Mouse (Mus musculus) C2C12 (cell line): Measurements from ENCODE around the gene Fbln5. TPM values are rescaled to one million over a fixed set of nuclear protein-coding genes. Genes with fewer than 3 reads are reported as not detected.
A peak's percentile ranks its signal among the peaks of the same experiment; 100 is the strongest.

ENCODE experiments used
- H3K27me3 ChIP-seq: one replicate; pipeline ENCODE4 v1.6.1; 2011; ENCODE audit not compliant: control insufficient read depth, insufficient read depth, insufficient read length
- H3K36me3 ChIP-seq: one replicate; pipeline ENCODE4 v1.6.1; 2011; ENCODE audit not compliant: control insufficient read depth, insufficient read depth
- H3K4me3 ChIP-seq: one replicate; pipeline ENCODE4 v1.5.1; 2011; ENCODE audit warnings: mild to moderate bottlenecking, control low read depth; ENCODE audit not compliant: poor library complexity, insufficient read depth, severe bottlenecking
- H3K79me2 ChIP-seq: one replicate; pipeline ENCODE4 v1.6.1; 2011; ENCODE audit not compliant: control insufficient read depth, insufficient read depth
- H3K79me3 ChIP-seq: one replicate; pipeline ENCODE4 v1.6.1; 2011; ENCODE audit warnings: low read depth, control low read depth
- H3ac ChIP-seq: one replicate; pipeline ENCODE3; 2011; ENCODE audit warnings: low read depth; ENCODE audit not compliant: control insufficient read depth, insufficient read length
- CEBPB ChIP-seq: IDR thresholded peaks from one replicate; pipeline ENCODE4 v1.6.1; 2011; ENCODE audit warnings: low read depth, mild to moderate bottlenecking, control low read depth, moderate library complexity
- CTCF ChIP-seq: IDR thresholded peaks from one replicate; pipeline ENCODE4 v1.5.1; 2011; ENCODE audit not compliant: control insufficient read depth, insufficient read depth, insufficient read length
- FOSL1 ChIP-seq: IDR thresholded peaks from one replicate; pipeline ENCODE4 v1.8.0; 2011; ENCODE audit warnings: mild to moderate bottlenecking, low read length; ENCODE audit not compliant: poor library complexity, insufficient read depth, severe bottlenecking
- MAX ChIP-seq: IDR thresholded peaks from one replicate; pipeline ENCODE4 v1.6.1; 2011; ENCODE audit warnings: mild to moderate bottlenecking, control low read depth
- MYOD1 ChIP-seq: IDR thresholded peaks from one replicate; pipeline ENCODE4 v1.6.1; 2011; ENCODE audit warnings: low read depth; ENCODE audit not compliant: control insufficient read depth, insufficient read length
- MYOG ChIP-seq: IDR thresholded peaks from one replicate; pipeline ENCODE4 v1.6.1; 2011; ENCODE audit not compliant: control insufficient read depth, insufficient read length; ENCODE audit errors: extremely low read depth
- USF1 ChIP-seq: IDR thresholded peaks from one replicate; pipeline ENCODE4 v1.6.1; 2011; ENCODE audit warnings: low read depth, mild to moderate bottlenecking, control low read depth, moderate library complexity
- long read RNA-seq, 2 experiments: library from polyadenylated mRNA; unstranded; transcript quantifications; one replicate each; pipeline ENCODE4 v2.0.0; 2019 to 2020
- polyA plus RNA-seq: library from polyadenylated mRNA; unstranded; fragments of >200 nt; fragmentation: generic; extraction: Trizol; gene quantifications from one replicate; pipeline ENCODE4 v1.2.1, GENCODE M21; 2012; ENCODE audit warnings: missing spikeins

Fbln5 gene
- 4.8 TPM for polyA plus RNA-seq
- long read RNA-seq, experiment 1, full-length matches to known transcripts: 17 of 19 reads
- long read RNA-seq, experiment 1, partial matches to known transcripts: 0 of 19 reads
- long read RNA-seq, experiment 1, other reads (novel, unspliced or antisense): 2 of 19 reads
- long read RNA-seq, experiment 2, full-length matches to known transcripts: 38 of 52 reads
- long read RNA-seq, experiment 2, partial matches to known transcripts: 1 of 52 reads
- long read RNA-seq, experiment 2, other reads (novel, unspliced or antisense): 13 of 52 reads

DNA sequence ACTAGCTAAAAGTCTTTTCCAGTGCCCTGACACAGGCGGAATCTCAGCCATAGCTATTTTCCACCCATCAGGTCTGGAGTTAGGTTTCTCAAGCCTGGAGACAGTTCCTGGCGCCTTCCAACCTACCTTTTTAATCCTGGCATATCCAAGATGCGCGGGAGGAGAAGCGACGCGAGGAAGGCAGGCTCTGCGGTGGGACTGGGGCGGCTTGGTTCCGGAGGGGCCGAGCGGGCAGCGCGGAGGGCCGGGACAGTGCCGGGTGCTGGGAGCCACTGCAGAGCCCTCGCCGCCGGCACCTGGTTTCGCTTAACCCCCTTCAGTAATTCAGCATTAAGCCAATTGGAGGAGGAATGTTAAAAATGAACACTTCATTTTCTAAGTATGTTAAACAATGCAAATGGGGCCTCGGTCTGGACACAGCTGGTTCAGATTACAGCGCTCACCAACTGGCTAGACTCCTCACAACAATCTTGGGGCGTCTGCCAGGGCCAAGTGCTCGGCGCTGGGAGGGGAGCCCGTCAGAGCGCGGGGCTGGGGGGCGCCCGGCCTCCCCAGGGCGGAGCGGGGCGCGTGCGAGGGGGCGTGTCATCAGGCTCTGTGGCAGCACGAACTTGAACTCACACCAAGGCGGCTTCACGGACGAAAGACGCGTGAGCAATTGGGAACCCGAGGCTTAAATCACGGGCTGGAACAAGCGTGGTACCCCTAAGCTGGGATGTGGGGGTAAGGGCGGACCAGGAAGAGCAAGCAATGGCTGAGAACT lies at the start of gene Fbln5:
Fbln5 (minus strand) TSS at position 448 of the 763 bp plus-strand sequence.
- no peak for TF ChIP-seq FOSL1
- TF ChIP-seq CTCF: no peak
- no peak for TF ChIP-seq USF1
- TF ChIP-seq MAX: no peak
- Histone ChIP-seq H3K27me3 (no peaks in the 10 kb centered on the region), H3ac (peak within 1 kb of the TSS; percentile 57), H3K79me2 (no peaks in the 10 kb centered on the region), H3K79me3 (no peaks in the 10 kb centered on the region), H3K4me3 (no peak within 1 kb of the TSS), H3K36me3 (no peaks in the 10 kb centered on the region)

DNA sequence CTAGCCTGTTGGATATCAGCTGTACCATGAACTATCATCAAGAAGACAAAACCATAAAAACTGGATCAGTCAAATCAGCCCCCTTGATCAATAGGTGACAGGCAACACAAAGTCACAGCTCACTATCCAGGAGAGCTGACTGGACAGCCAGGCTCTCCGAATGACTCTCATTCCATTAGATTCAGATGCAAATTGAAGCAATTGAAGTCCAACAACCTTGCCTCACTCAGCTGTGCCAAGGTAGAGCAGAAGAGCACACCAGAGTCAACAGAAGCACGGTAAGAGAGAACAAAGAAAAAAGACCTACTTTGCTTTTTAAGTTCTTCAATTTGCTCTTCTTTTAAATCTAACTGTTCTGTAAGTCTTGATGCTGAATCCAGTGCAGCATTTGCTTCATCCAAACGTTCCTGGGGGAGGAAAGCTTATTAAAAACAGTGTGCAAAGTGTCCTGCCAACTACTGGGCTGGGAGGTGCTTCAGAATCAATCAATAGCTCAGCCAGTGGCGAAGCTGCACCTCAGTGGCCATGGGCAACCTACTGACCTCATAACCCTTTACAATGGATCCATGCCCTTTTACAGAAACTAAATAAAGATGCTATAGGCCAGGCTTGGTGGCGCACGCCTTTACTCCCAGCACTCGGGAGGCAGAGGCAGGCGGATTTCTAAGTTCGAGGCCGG lies 43.6 kb upstream of the Fbln5 start:
- H3ac ChIP-seq: no peak overlapping the region
- H3K4me3 ChIP-seq: no peak overlapping the region
- H3K79me3 ChIP-seq: no peaks in the 10 kb centered on the region
- no peak for TF ChIP-seq CEBPB
- no peak for TF ChIP-seq MAX
- TF ChIP-seq MYOD1: no peak
- no peak for TF ChIP-seq FOSL1
- TF ChIP-seq USF1: no peak
- TF ChIP-seq MYOG: no peak
- no peak for TF ChIP-seq CTCF
- H3K79me2 ChIP-seq: no peaks in the 10 kb centered on the region
- no peaks in the 10 kb centered on the region for H3K27me3 ChIP-seq
- peaks cover 19% of the 10 kb centered on the region for H3K36me3 ChIP-seq

DNA sequence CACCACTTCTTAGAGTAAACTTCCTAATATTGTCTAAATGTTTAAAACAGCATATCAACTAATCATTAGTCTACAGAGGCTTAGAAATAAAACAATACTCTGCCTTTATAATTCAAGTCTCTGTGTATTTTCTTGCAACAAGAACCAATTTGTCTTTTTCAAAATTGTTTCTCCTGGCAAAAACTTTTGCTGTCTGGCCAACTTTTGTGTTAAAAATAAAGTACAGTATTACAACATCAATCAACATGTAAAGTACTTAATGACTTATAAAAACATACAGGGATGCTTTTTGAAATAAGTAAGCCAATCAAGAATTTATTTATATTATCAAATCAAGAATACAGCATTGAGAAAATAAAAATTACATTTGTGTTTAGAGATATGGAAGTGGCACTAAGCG lies 41.4 kb upstream of the Fbln5 start:
- H3K4me3 ChIP-seq: no peak overlapping the region
- no peak overlapping the region for H3ac ChIP-seq
- no peaks in the 10 kb centered on the region for H3K27me3 ChIP-seq
- no peaks in the 10 kb centered on the region for H3K79me3 ChIP-seq
- no peaks in the 10 kb centered on the region for H3K79me2 ChIP-seq
- TF ChIP-seq USF1 (no peak), FOSL1 (no peak), MYOD1 (no peak), CTCF (no peak), MAX (no peak), MYOG (no peak), CEBPB (no peak)
- peaks cover 19% of the 10 kb centered on the region for H3K36me3 ChIP-seq

DNA sequence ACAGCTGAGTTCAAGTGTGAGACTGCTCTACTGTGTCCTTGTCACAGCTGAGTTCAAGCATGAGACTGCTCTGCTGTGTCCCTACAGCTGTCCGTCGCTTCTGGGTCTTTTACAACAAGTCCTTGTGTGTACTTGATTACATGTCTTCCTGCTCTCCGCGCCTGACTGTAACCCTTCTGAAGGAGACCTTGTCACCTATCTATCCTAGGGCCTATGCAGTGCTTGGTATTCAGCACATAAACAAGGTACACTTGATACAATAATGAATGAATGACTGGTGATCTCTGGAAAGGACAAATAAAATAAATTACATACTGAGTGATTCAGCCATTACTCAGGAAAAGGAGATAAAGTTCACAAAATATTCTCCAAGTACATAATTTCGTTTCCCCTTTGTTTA lies 39.2 kb upstream of the Fbln5 start:
- TF ChIP-seq FOSL1 (no peak), MYOG (no peak), CTCF (no peak), USF1 (no peak), MAX (no peak), CEBPB (no peak), MYOD1 (no peak)
- Histone ChIP-seq H3K4me3 (no peak overlapping the region), H3K27me3 (no peaks in the 10 kb centered on the region), H3K36me3 (peaks cover 15% of the 10 kb centered on the region), H3K79me3 (no peaks in the 10 kb centered on the region), H3K79me2 (no peaks in the 10 kb centered on the region), H3ac (no peak overlapping the region)

DNA sequence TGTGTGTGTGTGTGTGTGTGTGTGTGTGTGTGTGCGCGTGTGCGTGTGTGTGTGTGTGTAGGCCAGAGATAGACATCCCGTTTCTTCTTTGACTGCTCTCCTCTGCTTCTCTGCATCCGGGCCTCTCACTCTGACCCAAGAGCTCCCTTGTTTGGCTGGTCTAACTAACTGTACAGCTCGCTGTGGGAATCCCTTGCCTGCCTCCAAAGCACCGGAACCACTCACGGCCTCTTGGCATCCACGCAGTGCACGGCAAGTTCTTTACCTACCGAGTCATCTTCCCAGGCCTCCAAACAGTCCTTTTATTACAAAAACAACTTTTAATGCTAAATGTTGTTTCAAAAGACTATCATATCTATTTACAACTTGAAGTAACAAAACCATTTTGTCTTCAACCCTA lies 35.5 kb upstream of the Fbln5 start:
- no peak overlapping the region for H3ac ChIP-seq
- H3K79me2 ChIP-seq: no peaks in the 10 kb centered on the region
- H3K79me3 ChIP-seq: no peaks in the 10 kb centered on the region
- no peaks in the 10 kb centered on the region for H3K36me3 ChIP-seq
- no peaks in the 10 kb centered on the region for H3K27me3 ChIP-seq
- no peak overlapping the region for H3K4me3 ChIP-seq
- TF ChIP-seq FOSL1 (no peak), CEBPB (no peak), MYOG (no peak), MAX (no peak), MYOD1 (no peak), CTCF (no peak), USF1 (no peak)
